Mouse (Mus musculus) limb, embryonic 12.5 days (tissue): ENCODE results near the gene Tbc1d22a. TPM values are rescaled to one million over a fixed set of nuclear protein-coding genes. Genes with fewer than 3 reads are reported as not detected.

Source experiments
- ATAC-seq: fragments of 200-750 bp; cut with Nextera tagmentation; 2 replicates; pipeline ENCODE4 v1.8.0; 2017; ENCODE audit warnings: low read depth, moderate TSS enrichment; ENCODE audit not compliant: insufficient number of reproducible peaks, insufficient read depth, low FRiP score, low TSS enrichment
- H3K27ac ChIP-seq: fragments of 300-500 bp; sonication (generic); 2 replicates; pipeline ENCODE4 v1.5.1; 2016; ENCODE audit warnings: mild to moderate bottlenecking, moderate library complexity
- H3K27me3 ChIP-seq: fragments of 300-500 bp; sonication (generic); 2 replicates; pipeline ENCODE4 v1.6.1; 2016; ENCODE audit warnings: mild to moderate bottlenecking, moderate library complexity
- H3K36me3 ChIP-seq: fragments of 300-500 bp; sonication (generic); 2 replicates; pipeline ENCODE4 v1.6.1; 2016; ENCODE audit warnings: mild to moderate bottlenecking, moderate library complexity
- H3K4me1 ChIP-seq: fragments of 300-500 bp; sonication (generic); replicated peaks from 2 replicates; pipeline ENCODE4 v1.6.1; 2016
- H3K4me2 ChIP-seq: fragments of 300-500 bp; sonication (generic); 2 replicates; pipeline ENCODE4 v1.6.1; 2016; ENCODE audit warnings: mild to moderate bottlenecking, moderate library complexity
- H3K4me3 ChIP-seq: fragments of 300-500 bp; sonication (generic); replicated peaks from 2 replicates; pipeline ENCODE4 v1.5.1; 2016; ENCODE audit warnings: mild to moderate bottlenecking
- H3K9ac ChIP-seq: fragments of 300-500 bp; sonication (generic); replicated peaks from 2 replicates; pipeline ENCODE4 v1.6.1; 2016; ENCODE audit warnings: mild to moderate bottlenecking, moderate library complexity
- H3K9me3 ChIP-seq: fragments of 300-500 bp; sonication (generic); 2 replicates; pipeline ENCODE4 v1.6.1; 2016; ENCODE audit warnings: mild to moderate bottlenecking, moderate library complexity
- WGBS: fragments of 180-500 bp; shearing (Covaris S2); methylation state at CpG from one replicate; pipeline ENCODE4 v1.1.7; 2016; 5-methylcytosine and 5-hydroxymethylcytosine counted together
- polyA plus RNA-seq: library from polyadenylated mRNA; unstranded; fragments of >200 nt; fragmentation: Nextera tagmentation; extraction: Ambion mirVana; gene quantifications from 2 replicates; pipeline ENCODE4 v1.2.1, GENCODE M21; 2016

The Tbc1d22a gene
- 11.2 and 12.1 TPM in 2 replicates for polyA plus RNA-seq

DNA sequence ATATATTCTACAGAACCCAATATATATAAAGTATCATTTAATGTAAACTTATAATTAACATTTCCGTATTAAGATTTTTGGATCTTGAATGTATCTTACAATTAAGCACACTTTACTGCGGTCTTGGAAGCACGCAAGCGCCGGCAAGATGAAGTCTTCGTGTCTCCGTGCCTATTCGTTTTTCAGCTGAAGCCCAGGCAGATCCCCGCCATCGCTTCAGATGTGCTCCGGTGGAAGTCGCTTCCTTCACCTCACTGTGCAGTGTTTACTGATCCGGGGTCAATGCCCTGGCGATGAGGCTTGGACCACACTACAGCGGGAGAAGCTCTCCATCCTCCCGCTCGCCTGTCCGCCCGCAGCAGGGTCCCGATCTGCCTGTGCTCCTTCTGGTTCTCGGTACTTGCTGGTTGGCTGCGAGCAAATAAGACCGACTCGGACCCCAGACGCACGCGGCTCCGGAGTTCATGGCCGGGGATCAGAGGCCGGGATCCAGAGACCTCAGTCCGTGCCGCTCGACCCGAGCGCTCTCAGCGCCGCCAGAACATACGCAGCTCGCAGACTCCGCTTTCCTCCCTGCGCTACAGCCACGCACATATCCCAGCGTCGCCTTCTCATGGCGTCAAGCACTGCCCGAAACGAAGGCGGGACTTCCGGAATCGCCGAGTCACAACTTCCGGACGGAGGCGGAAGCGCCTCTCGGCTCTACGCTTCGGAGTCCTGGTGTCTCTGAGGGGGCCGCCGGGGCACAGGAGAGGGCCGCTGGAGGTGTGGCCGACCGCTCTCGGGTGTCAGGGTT, at the start of gene Tbc1d22a:
Gene Tbc1d22a (plus strand): TSS at position 707 of the 796 bp plus-strand sequence.
- peak; percentile 84 for ATAC-seq
- peak within 1 kb of the TSS; percentile 75 for H3K4me3 ChIP-seq
- H3K9ac ChIP-seq, result peak within 1 kb of the TSS; percentile 77
- under 1% methylated on average over 64 of the region's 64 CpGs for WGBS
- H3K27me3 ChIP-seq, result no peaks in the 10 kb centered on the region
- H3K9me3 ChIP-seq, result no peaks in the 10 kb centered on the region
- peak within 1 kb of the TSS; percentile 89 for H3K27ac ChIP-seq
- no peaks in the 10 kb centered on the region for H3K36me3 ChIP-seq
- peak within 1 kb of the TSS; percentile 99 for H3K4me2 ChIP-seq
- peaks cover 19% of the 10 kb centered on the region for H3K4me1 ChIP-seq

DNA sequence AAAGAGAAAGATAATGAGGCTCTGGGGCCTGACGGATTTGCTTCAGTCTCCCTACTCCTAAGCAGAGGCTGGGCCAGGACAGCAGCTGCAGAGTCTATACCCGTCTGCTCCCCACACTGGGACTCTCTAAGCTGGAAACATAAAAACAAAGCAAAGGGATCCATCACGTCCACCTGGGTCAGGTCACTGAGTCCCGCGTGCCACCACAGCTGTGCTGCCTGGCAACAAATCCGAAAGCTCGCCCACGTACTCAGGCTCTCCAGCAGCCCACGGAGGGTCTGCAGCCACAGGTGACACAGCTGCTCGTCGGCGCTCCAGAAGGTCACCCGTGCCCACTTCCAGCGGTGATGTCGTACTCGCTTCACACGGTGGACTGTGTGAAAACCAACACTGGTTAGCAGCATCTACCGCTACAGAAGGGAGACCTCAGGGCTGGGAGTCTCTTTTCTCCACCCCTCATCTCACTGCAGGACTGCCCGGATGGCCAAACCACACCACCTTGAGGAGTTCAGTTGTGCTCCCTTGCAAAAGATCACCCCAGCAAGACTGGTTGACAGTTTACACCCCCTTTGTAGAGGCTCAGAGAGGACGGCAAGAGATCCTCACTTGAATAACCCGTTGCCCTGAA, 49.4 kb upstream of the Tbc1d22a start:
- Histone ChIP-seq H3K36me3 (peaks cover 27% of the 10 kb centered on the region), H3K4me1 (peaks cover 16% of the 10 kb centered on the region), H3K27me3 (no peaks in the 10 kb centered on the region), H3K4me2 (no peak overlapping the region), H3K4me3 (no peak overlapping the region), H3K9ac (no peak overlapping the region), H3K27ac (peak overlapping the region; percentile 17; the same call in 1 of the 2 replicates), H3K9me3 (0 out of 2 replicates have a peak, but pooled peaks cover 2% of the 10 kb centered on the region)
- WGBS, result 73% methylated on average over 21 of the region's 21 CpGs
- no peak for ATAC-seq

DNA sequence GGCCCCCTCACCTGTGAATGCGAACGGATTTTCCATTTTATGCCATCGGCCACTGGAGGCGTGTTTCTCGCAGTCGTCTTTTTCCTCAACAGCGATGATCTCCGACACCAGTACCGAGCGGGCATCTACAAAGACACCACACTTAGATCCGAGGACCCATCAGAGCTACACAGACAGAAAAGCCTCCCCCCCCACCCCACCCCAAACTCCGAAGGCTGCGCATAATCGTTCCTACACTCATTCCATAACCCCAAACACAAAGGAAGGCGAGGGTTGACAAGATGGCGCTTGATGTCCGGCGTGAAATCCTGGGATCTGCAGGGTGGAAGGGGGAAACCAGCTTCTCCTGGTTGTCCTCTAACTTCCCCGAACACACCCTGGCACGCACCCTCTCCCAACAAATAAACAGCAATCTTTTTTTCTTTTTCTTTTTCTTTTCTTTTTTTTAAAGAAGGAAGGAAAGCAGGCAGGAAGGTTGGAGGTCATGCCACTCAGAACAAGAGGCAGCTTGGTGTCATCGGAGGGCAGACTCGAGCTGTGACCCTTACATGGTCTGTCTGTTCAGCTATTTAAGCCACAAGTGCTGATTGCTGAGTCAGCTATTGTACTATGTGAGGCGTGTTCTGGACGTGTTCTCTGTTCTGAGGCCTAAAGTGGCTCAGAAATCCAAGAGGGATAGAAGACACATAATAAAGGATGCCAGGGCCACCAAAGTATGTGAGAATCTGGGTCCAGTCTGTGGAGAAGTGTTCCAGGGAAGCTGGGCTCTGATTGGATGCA, 48.3 kb upstream of the Tbc1d22a start:
- H3K27me3 ChIP-seq, result no peaks in the 10 kb centered on the region
- peaks cover 24% of the 10 kb centered on the region for H3K36me3 ChIP-seq
- WGBS, result 93% methylated on average over 24 of the region's 24 CpGs
- 0 out of 2 replicates have a peak, but pooled peaks cover 2% of the 10 kb centered on the region for H3K9me3 ChIP-seq
- no peak overlapping the region for H3K4me2 ChIP-seq
- no peak for ATAC-seq
- peaks cover 16% of the 10 kb centered on the region for H3K4me1 ChIP-seq
- no peak overlapping the region for H3K27ac ChIP-seq
- H3K9ac ChIP-seq, result no peak overlapping the region
- no peak overlapping the region for H3K4me3 ChIP-seq

DNA sequence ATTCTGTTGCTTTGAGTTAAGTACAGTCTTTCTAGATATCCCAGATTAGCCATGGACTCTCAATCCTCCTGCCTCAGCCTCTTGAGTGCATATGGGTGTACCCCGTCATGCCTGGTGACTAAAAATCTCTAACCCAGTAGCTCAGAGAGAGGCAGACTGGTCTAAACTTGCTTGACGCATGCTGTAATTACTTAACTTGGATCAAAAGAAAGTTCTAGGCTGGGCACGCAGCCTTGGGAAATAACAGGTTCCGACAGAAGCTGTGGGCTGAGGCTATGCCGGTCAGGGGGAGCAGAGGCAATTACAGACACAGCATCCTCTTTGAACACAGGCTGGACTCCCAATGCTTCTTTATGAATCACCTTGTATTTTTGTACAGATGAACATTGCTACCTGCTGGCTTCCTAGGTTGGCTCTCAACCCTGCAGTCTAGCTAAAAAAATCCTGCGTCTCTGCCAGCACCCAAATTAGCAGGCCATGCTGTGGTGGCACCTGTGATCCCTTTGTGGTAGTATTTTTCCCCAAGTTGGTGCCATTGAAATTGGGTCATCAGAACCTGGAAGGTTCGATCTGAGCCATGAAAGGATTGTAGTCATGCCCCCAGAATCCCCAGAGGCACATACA, 47.1 kb upstream of the Tbc1d22a start:
- 83% methylated on average over 7 of the region's 7 CpGs for WGBS
- H3K4me1 ChIP-seq, result peaks cover 27% of the 10 kb centered on the region
- H3K27me3 ChIP-seq, result no peaks in the 10 kb centered on the region
- no peak overlapping the region for H3K4me3 ChIP-seq
- H3K4me2 ChIP-seq, result no peak overlapping the region
- no peak overlapping the region for H3K9ac ChIP-seq
- peaks cover 14% of the 10 kb centered on the region for H3K36me3 ChIP-seq
- no peak for ATAC-seq
- no peak overlapping the region for H3K27ac ChIP-seq
- H3K9me3 ChIP-seq, result no peaks in the 10 kb centered on the region

DNA sequence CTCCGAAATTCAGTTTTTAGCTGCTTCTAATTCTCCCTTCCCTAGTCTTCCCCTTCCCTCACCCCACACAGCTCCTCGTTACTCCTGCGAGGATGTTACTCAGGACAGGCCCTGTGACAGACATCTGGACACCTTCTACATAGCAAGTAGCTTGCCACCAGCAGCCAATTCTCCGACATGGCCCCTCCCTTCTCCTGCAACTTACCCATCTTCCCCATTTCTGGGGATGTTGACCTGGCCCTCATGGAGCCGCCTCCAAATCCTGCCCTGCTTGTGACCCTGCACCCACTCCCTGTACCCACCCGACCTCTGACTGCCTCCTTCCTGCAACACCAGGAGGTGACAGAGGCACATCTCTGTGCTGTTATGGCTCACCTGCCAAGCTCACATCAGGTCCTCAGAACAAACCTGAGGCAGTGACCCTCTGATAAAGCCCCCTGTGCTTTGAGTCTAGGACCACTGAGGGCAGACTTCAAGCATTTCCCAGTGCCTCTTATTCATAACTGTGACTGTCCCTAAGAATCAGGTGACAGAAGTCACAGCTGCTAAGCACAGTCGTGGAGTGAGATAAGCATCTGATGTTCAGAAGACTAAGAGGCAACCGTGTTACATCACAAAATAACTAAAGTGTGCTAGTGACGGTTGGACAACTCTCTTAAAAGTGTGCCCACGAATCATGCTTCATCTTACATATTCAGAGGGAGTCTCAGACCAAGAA, 46.3 kb upstream of the Tbc1d22a start:
- no peaks in the 10 kb centered on the region for H3K9me3 ChIP-seq
- WGBS, result 83% methylated on average over 10 of the region's 10 CpGs

DNA sequence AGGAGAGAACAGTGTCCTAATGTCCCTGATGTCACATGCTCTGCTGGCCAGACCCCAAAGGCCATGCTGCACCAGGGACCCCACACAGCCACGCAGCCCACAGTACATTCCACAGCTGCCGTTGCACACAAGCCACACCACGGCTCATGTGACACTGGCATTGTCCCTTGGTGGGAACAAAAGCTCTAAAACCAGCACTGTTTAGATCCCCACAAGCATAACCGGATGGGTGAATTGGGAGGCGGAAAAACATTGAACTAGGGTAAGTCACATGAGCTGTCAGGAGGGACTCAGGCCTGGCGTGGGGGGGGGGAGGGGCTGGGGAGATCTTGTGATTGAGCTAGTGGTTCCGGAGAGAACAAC, 45.8 kb upstream of the Tbc1d22a start:
- no peak overlapping the region for H3K27ac ChIP-seq
- 64% methylated on average over 7 of the region's 7 CpGs for WGBS
- no peak overlapping the region for H3K9ac ChIP-seq
- H3K9me3 ChIP-seq, result no peaks in the 10 kb centered on the region
- ATAC-seq, result no peak
- peaks cover 3% of the 10 kb centered on the region; the same call in 1 of the 2 replicates for H3K36me3 ChIP-seq
- no peak overlapping the region for H3K4me3 ChIP-seq
- H3K27me3 ChIP-seq, result no peaks in the 10 kb centered on the region
- H3K4me2 ChIP-seq, result no peak overlapping the region
- peaks cover 41% of the 10 kb centered on the region for H3K4me1 ChIP-seq

More for the DNA sequence above, 46.3 kb upstream of the Tbc1d22a start:
- Histone ChIP-seq H3K4me1 (peaks cover 35% of the 10 kb centered on the region), H3K4me3 (no peak overlapping the region), H3K27me3 (no peaks in the 10 kb centered on the region), H3K27ac (no peak overlapping the region), H3K4me2 (no peak overlapping the region), H3K36me3 (peaks cover 7% of the 10 kb centered on the region), H3K9ac (no peak overlapping the region)
- no peak for ATAC-seq

DNA sequence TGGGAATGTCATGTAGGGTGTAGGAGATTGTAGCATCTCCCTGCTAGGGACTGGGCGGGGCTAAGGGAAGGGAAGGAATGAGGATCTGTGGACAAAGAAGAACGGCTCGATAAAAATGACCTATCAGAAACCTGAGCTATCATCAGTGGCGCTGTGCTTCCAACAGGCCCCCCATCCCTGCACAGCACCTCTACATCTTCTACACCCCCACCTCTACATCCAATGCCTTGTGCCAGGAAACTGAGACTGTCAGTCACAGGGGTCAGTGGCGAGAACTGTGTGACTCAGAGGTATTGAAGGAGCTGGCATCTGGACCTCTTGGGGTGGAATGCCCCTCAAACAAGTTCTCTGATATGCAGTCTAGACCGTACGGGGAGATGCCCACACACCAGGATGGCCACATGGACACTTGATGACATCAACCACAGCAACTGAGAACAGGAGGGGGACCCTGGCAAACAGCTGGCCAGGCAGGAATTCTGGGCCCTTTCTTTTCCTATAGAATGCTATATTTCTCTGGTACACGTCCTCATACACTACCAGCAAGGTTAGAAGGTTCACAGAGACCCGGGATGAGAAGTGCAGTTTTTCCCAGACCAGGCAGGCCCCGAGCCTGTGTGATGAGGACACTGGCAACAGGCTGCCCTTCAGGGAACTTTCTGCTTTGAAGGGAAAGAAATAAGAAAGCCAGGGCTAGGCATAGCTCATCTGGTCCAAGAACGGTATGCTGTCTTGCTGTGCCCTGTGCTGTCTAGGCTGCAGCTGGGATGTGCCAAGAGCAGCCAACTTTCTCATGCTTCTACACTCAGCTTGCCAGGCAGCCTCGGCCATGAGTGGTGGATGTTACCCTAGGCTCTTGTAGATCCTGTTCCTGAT, 45.1 kb upstream of the Tbc1d22a start:
- no peak overlapping the region for H3K4me3 ChIP-seq
- H3K9ac ChIP-seq, result no peak overlapping the region
- H3K27ac ChIP-seq, result no peak overlapping the region
- H3K36me3 ChIP-seq, result peaks cover 3% of the 10 kb centered on the region; the same call in 1 of the 2 replicates
- no peak for ATAC-seq
- H3K4me1 ChIP-seq, result peaks cover 48% of the 10 kb centered on the region
- no peaks in the 10 kb centered on the region for H3K27me3 ChIP-seq
- WGBS, result 84% methylated on average over 12 of the region's 12 CpGs
- H3K4me2 ChIP-seq, result no peak overlapping the region
- H3K9me3 ChIP-seq, result no peaks in the 10 kb centered on the region

DNA sequence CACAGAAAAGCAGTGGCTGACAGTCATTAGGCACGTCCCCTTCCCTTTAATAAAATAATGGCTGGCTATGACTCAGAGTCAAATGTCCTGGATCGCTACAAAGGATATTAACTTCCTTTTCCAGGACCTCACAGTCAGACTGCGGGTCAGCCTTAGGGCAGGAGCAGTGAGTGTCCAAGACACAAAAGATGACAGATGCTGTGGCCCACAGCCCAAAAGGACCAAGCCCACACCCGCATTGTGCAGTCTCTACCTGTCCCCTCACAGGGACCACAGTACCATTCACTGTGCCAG, 44.5 kb upstream of the Tbc1d22a start:
- ATAC-seq, result no peak
- WGBS, result 70% methylated on average over 4 of the region's 4 CpGs
- Histone ChIP-seq H3K27me3 (no peaks in the 10 kb centered on the region), H3K27ac (no peak overlapping the region), H3K9me3 (no peaks in the 10 kb centered on the region), H3K9ac (no peak overlapping the region), H3K4me1 (peaks cover 48% of the 10 kb centered on the region), H3K4me2 (no peak overlapping the region), H3K4me3 (no peak overlapping the region), H3K36me3 (peaks cover 3% of the 10 kb centered on the region; the same call in 1 of the 2 replicates)

DNA sequence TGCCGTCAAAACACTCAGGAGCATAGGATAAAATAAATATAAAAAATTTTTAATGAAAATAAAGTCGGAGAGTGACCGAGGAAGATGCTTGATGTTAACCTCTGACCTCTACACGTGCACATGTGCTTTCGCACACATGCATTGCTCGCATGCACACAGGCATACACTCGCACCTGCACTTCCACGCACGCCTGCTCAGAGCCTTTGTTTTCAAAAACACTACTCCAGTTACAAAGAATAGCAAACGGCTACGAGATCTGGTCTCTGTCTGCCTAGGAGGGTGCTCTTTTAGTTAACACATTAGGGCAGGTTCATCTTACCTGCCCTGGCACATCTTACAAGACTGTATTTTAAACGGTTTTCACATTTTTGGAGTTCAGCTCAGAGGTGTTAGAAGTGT, 42.9 kb upstream of the Tbc1d22a start:
- Histone ChIP-seq H3K4me1 (peaks cover 44% of the 10 kb centered on the region), H3K4me2 (no peak overlapping the region), H3K36me3 (no peaks in the 10 kb centered on the region), H3K9ac (no peak overlapping the region), H3K9me3 (no peaks in the 10 kb centered on the region), H3K27me3 (no peaks in the 10 kb centered on the region), H3K27ac (no peak overlapping the region), H3K4me3 (no peak overlapping the region)
- ATAC-seq, result no peak
- 69% methylated on average over 12 of the region's 12 CpGs for WGBS

DNA sequence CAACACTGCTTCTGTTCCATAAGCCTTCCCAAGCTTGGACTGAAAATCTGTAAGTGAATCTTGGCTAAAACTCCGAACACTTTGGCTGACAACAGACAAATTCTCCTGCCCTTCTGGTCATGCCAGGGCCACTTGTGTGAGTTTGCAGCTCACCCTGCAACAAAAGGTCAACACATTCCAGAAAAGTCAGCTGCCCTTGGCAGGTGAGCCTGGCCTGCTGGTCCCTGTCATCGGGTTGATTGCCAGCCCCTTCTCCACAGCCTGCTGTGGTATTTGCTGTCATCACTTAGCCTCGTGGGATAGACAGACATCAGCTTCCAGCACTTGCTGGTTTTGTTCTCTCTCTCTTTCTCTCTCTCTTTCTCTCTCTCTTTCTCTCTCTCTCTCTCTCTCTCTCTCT, 42.1 kb upstream of the Tbc1d22a start:
- Histone ChIP-seq H3K27me3 (no peaks in the 10 kb centered on the region), H3K27ac (no peak overlapping the region), H3K4me3 (no peak overlapping the region), H3K36me3 (no peaks in the 10 kb centered on the region), H3K9ac (no peak overlapping the region), H3K9me3 (no peaks in the 10 kb centered on the region), H3K4me2 (no peak overlapping the region), H3K4me1 (peaks cover 44% of the 10 kb centered on the region)
- WGBS, result 58% methylated on average over 3 of the region's 3 CpGs
- ATAC-seq, result no peak
